Mouse (Mus musculus) liver, embryonic 15.5 days (tissue): Measurements from ENCODE around the gene Spata2. TPM values are rescaled to one million over a fixed set of nuclear protein-coding genes. Genes with fewer than 3 reads are reported as not detected.
A peak's percentile ranks its signal among the peaks of the same experiment; 100 is the strongest.

Source experiments
- ATAC-seq: fragments of 200-750 bp; cut with Nextera tagmentation; 2 replicates; pipeline ENCODE4 v1.8.0; 2017; ENCODE audit warnings: moderate number of reproducible peaks, mild to moderate bottlenecking, moderate library complexity; ENCODE audit not compliant: insufficient read depth
- H3K27ac ChIP-seq: fragments of 300-500 bp; sonication (generic); replicated peaks from 2 replicates; pipeline ENCODE4 v1.5.1; 2015; ENCODE audit warnings: mild to moderate bottlenecking, inconsistent platforms
- H3K27me3 ChIP-seq: fragments of 300-500 bp; sonication (generic); 2 replicates; pipeline ENCODE4 v1.6.1; 2015; ENCODE audit warnings: mild to moderate bottlenecking, inconsistent platforms
- H3K36me3 ChIP-seq: fragments of 300-500 bp; sonication (generic); replicated peaks from 2 replicates; pipeline ENCODE4 v1.6.1; 2015; ENCODE audit warnings: moderate library complexity, mild to moderate bottlenecking, inconsistent platforms
- H3K4me1 ChIP-seq: fragments of 300-500 bp; sonication (generic); replicated peaks from 2 replicates; pipeline ENCODE4 v1.6.1; 2015; ENCODE audit warnings: inconsistent platforms
- H3K4me2 ChIP-seq: fragments of 300-500 bp; sonication (generic); 2 replicates; pipeline ENCODE4 v1.6.1; 2015; ENCODE audit warnings: moderate library complexity, mild to moderate bottlenecking, inconsistent platforms
- H3K4me3 ChIP-seq: fragments of 300-500 bp; sonication (generic); replicated peaks from 2 replicates; pipeline ENCODE4 v1.5.1; 2015; ENCODE audit warnings: mild to moderate bottlenecking, inconsistent platforms
- H3K9ac ChIP-seq: fragments of 300-500 bp; sonication (generic); 2 replicates; pipeline ENCODE4 v1.6.1; 2015; ENCODE audit warnings: moderate library complexity, mild to moderate bottlenecking, inconsistent platforms
- H3K9me3 ChIP-seq: fragments of 300-500 bp; sonication (generic); replicated peaks from 2 replicates; pipeline ENCODE4 v1.6.1; 2016; ENCODE audit warnings: inconsistent platforms
- WGBS: fragments of 180-500 bp; shearing (Covaris S2); methylation state at CpG from one replicate; pipeline ENCODE4 v1.1.7; 2015; ENCODE audit warnings: mixed read lengths; ENCODE audit not compliant: insufficient replicate concordance; 5-methylcytosine and 5-hydroxymethylcytosine counted together
- polyA plus RNA-seq: library from polyadenylated mRNA; unstranded; fragments of >200 nt; fragmentation: Nextera tagmentation; extraction: Ambion mirVana; gene quantifications from 2 replicates; pipeline ENCODE4 v1.2.1, GENCODE M21; 2015

Gene Spata2
- polyA plus RNA-seq, 1 experiment from 2014 or later: 8.1 TPM

DNA sequence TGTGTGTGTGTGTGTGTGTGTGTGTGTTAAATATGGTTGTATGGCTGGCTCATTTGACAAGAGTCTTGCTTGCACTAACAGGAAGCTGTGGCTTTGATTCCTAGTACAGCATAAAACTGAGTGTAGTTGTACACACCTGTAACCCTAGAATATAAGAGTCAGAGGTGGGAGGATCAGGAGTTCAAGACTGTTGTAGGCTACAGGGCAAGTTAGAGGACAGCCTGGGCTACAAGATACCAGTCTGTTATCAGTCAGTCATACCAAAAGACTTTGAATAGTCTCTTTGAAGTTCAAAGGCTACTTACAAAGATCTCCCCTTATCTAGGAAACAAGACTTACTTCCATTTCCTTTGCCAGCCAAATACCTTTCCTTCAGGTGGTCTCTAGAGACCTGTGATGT, 41.2 kb upstream of the Spata2 start:
- H3K27me3 ChIP-seq: peaks cover 50% of the 10 kb centered on the region
- H3K4me3 ChIP-seq: no peak overlapping the region

DNA sequence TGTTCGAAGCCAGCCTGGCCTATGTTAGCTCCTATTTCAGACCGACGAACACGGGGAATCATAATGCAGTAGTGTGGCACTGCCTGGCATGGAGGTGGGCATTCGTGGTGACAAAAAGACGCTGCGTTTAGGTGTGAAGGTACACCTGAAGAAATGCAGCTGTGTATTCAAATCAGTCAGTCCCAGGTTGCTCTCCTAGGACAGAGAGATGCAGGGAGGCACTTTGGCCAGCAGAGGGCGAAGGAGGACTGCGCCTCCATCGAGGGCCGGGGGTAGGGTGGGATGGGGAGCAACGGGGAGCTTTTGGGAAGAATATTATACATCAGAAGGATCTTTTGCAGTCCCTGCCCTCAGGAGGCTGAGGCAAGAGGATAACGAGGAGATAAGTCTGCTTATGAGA, 39.4 kb upstream of the Spata2 start:
- ATAC-seq: no peak
- 16% methylated on average over 13 of the region's 13 CpGs for WGBS
- Histone ChIP-seq H3K27ac (no peak overlapping the region), H3K4me2 (no peak overlapping the region), H3K9me3 (no peaks in the 10 kb centered on the region), H3K4me3 (no peak overlapping the region), H3K4me1 (peaks cover 20% of the 10 kb centered on the region), H3K9ac (no peak overlapping the region), H3K27me3 (peaks cover 33% of the 10 kb centered on the region), H3K36me3 (no peaks in the 10 kb centered on the region)

More for the DNA sequence above, 41.2 kb upstream of the Spata2 start:
- H3K9me3 ChIP-seq: no peaks in the 10 kb centered on the region
- H3K4me1 ChIP-seq: peaks cover 31% of the 10 kb centered on the region
- no peak overlapping the region for H3K9ac ChIP-seq
- H3K27ac ChIP-seq: no peak overlapping the region
- H3K36me3 ChIP-seq: no peaks in the 10 kb centered on the region
- ATAC-seq: no peak
- no peak overlapping the region for H3K4me2 ChIP-seq

DNA sequence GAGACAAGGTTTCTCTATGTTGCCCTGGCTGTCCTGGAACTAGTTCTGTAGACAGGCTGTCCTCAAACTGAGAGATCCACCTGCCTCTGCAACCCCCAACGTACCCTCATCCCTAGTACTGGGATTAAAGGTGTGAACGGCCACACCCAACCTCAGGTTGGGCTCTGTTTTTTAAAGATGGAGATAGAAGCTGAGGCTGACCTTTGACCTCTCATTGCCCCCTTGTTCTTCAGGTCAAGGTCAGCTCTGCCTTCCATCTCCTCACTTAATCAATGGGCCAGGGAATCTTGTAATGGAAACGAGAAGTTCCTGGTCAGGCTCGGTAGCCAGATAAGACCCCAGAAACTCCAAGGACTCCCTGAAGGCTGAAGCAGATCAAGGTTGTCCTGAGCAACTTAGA, 37.8 kb upstream of the Spata2 start:
- WGBS: 67% methylated on average over 4 of the region's 4 CpGs

DNA sequence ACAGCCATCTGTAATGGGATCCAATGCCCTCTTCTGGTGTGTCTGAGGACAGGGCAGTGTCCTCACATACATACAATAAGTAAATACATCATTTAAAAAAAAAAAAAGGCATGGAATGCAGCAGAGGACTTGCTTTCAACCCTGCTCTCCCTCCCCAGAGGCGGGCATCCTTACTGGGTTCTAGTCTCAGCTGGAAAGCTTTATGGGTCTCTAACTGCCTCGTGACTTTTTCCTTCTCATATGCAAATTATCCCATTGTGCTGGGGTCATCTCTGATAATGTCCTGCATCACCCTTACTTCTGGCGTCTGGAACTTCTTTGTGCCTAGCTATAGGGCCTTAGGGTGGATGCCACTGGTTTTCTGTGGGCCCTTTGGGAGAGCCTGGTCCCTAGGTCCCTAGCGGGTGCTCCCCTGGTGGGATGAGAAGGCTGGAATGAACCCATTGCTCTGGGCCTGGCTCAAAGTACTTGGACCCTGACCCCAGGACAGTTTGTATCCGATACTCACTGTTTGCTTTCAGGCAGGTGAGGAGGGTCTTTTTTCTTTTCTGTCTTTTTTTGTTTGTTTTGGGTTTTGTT, 37.3 kb upstream of the Spata2 start:
- no peak overlapping the region for H3K9ac ChIP-seq
- no peaks in the 10 kb centered on the region for H3K36me3 ChIP-seq
- no peak for ATAC-seq
- WGBS: 47% methylated on average over 5 of the region's 5 CpGs
- H3K4me1 ChIP-seq: 0 out of 2 replicates have a peak, but pooled peaks cover 7% of the 10 kb centered on the region
- no peak overlapping the region for H3K4me2 ChIP-seq
- no peak overlapping the region for H3K4me3 ChIP-seq
- no peak overlapping the region for H3K27ac ChIP-seq
- peaks cover 13% of the 10 kb centered on the region for H3K27me3 ChIP-seq
- no peaks in the 10 kb centered on the region for H3K9me3 ChIP-seq

More for the DNA sequence above, 37.8 kb upstream of the Spata2 start:
- no peak overlapping the region for H3K27ac ChIP-seq
- no peaks in the 10 kb centered on the region for H3K36me3 ChIP-seq
- H3K9me3 ChIP-seq: no peaks in the 10 kb centered on the region
- ATAC-seq: no peak
- 0 out of 2 replicates have a peak, but pooled peaks cover 7% of the 10 kb centered on the region for H3K4me1 ChIP-seq
- peaks cover 18% of the 10 kb centered on the region for H3K27me3 ChIP-seq
- H3K9ac ChIP-seq: no peak overlapping the region
- H3K4me2 ChIP-seq: no peak overlapping the region
- no peak overlapping the region for H3K4me3 ChIP-seq

DNA sequence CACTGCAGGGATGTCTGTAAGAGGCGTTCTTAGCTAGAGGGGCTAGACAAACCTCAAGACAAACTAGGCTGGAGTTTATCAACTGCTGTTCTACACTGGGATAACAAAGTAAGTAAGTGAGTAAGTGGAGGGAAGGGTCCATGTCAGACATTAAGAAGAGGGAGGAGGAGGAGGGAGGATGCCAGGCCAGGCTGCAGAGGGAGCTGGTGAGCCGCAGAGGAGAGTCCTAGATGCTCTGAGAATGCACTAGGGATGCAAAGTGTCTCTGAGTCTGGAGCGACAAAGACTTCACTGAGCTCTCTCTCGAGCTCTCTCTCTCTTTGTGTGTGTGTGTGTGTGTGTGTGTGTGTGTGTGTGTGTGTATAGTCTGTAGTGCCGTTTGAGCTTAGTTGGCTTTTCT, 35.6 kb upstream of the Spata2 start:
- ATAC-seq: no peak
- H3K9me3 ChIP-seq: no peaks in the 10 kb centered on the region
- H3K27me3 ChIP-seq: peaks cover 7% of the 10 kb centered on the region; the same call in 1 of the 2 replicates
- H3K9ac ChIP-seq: no peak overlapping the region
- no peaks in the 10 kb centered on the region for H3K36me3 ChIP-seq
- 12% methylated on average over 5 of the region's 5 CpGs for WGBS
- H3K4me2 ChIP-seq: no peak overlapping the region
- H3K4me1 ChIP-seq: 0 out of 2 replicates have a peak, but pooled peaks cover 7% of the 10 kb centered on the region
- H3K27ac ChIP-seq: no peak overlapping the region
- H3K4me3 ChIP-seq: no peak overlapping the region

DNA sequence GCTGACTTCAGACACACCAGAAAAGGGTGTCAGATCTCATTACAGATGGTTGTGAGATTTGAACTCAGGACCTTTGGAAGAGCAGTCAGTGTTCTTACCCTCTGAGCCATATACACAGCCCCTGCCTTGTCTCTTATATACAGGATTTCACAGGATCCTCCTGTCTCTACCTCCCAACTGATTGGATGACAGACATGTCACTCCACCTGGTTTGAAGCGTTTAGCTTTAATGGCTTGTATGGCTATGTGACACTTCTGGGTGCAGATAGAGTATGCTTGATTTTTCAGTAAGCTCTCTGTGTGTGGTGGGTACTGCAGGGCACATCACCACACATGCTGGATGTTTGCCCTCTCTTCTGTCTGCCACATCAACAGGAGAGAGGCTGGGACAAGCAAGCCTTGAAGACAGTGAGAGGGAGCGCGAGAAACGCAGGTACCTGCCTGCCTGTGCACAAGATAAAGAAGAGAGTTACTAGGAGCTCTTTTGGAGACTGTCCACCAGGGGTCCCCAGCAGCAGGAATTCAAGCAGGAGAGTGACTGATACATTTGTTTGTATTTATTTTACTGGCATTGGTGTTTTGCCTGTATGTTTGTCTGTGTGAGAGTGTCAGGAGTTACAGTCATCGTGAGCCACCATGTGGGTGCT, 27.0 kb upstream of the Spata2 start:
- no peak overlapping the region for H3K27ac ChIP-seq
- peaks cover 35% of the 10 kb centered on the region for H3K36me3 ChIP-seq
- no peaks in the 10 kb centered on the region for H3K27me3 ChIP-seq
- ATAC-seq: no peak
- no peak overlapping the region for H3K9ac ChIP-seq
- H3K4me1 ChIP-seq: no peaks in the 10 kb centered on the region
- no peak overlapping the region for H3K4me2 ChIP-seq
- H3K4me3 ChIP-seq: no peak overlapping the region
- H3K9me3 ChIP-seq: no peaks in the 10 kb centered on the region
- WGBS: 58% methylated on average over 5 of the region's 5 CpGs

DNA sequence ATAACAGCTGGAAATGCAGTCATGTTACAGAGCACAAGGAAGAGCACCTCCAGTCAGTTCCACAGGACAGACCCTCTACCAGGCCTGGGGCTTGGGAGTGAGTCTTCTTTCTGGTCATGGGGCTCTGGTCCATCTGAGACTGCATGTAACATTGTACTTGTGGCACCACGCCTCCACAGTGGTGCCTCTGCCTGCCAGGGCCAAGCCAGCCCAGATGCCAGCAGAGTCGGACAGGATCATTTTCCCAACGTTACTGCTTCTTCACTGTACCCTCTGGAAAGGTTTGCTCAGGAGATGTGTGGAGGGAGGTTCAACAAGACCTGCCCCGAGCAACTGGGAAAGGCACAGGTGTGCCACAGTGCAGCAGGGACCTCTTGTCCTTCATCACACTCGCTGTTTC, 23.0 kb upstream of the Spata2 start:
- ATAC-seq: no peak
- WGBS: 74% methylated on average over 5 of the region's 5 CpGs
- Histone ChIP-seq H3K9ac (no peak overlapping the region), H3K4me1 (peaks cover 3% of the 10 kb centered on the region), H3K36me3 (peaks cover 74% of the 10 kb centered on the region), H3K27me3 (no peaks in the 10 kb centered on the region), H3K4me2 (no peak overlapping the region), H3K4me3 (no peak overlapping the region), H3K27ac (no peak overlapping the region), H3K9me3 (no peaks in the 10 kb centered on the region)

DNA sequence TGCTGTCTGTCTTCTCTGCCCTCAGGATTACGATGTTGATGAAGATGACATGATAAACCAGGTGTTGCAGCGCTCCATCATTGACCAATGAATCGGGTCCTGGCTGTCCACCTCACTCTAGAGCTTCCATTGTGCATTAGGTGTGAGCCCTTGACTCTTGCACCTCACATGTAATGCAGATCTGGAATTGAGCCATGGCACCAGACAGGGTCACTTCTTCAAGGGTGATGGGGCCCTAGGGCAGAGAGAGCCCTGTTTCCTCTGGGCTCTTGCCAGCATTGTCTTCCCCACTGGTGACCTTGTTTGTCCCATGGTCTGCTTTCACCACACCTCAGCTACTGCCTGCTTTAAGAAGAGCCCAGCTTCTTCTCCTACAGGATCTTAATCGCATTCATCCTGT, 22.0 kb upstream of the Spata2 start:
- no peaks in the 10 kb centered on the region for H3K27me3 ChIP-seq
- H3K4me1 ChIP-seq: peaks cover 11% of the 10 kb centered on the region
- H3K9me3 ChIP-seq: no peaks in the 10 kb centered on the region
- no peak overlapping the region for H3K4me2 ChIP-seq
- no peak overlapping the region for H3K9ac ChIP-seq
- peaks cover 75% of the 10 kb centered on the region for H3K36me3 ChIP-seq
- no peak for ATAC-seq
- no peak overlapping the region for H3K4me3 ChIP-seq
- WGBS: 83% methylated on average over 4 of the region's 4 CpGs
- H3K27ac ChIP-seq: no peak overlapping the region

DNA sequence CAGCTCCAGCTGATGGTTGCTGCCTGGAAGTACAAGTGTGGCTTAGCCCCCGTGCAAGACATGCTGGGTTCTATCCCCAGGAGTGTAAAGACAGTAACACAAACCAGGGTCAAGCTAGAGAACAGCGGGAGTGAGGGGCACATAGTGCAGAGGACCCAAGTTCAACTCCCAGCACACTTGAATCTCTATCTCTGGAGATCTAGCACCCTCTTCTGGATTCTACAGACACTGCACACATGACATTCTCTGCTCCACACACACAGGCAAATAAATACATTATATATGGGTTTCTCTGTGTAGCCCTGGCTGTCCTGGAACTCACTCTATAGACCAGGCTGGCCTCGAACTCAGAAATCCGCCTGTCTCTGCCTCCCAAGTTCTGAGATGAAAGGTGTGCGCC, 20.3 kb upstream of the Spata2 start:
- Histone ChIP-seq H3K9me3 (no peaks in the 10 kb centered on the region), H3K4me1 (peaks cover 15% of the 10 kb centered on the region), H3K27me3 (no peaks in the 10 kb centered on the region), H3K4me3 (no peak overlapping the region), H3K4me2 (no peak overlapping the region), H3K9ac (no peak overlapping the region), H3K36me3 (peaks cover 89% of the 10 kb centered on the region), H3K27ac (no peak overlapping the region)
- ATAC-seq: no peak
- WGBS: 67% methylated on average over 5 of the region's 5 CpGs

DNA sequence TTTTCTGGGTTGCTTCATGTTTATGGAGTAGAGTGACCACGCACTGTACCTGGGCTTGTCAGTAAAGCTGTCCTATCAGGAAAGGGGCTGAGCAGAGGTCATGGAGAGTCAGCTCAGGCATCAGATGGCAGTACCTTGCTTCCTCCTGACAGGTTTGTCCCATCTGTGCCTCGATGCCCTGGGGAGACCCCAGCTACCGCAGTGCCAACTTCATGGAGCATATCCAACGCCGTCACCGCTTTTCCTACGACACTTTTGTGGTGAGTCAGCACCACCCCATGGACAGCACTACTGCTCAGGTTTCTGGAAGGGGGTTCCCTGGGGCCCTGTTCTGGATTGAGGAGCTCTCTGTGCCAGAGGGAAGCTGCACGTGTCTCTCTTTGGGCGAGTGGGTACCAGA, 19.7 kb upstream of the Spata2 start:
- Histone ChIP-seq H3K27me3 (no peaks in the 10 kb centered on the region), H3K9ac (no peak overlapping the region), H3K4me3 (no peak overlapping the region), H3K36me3 (peaks cover 89% of the 10 kb centered on the region), H3K9me3 (no peaks in the 10 kb centered on the region), H3K4me2 (no peak overlapping the region), H3K4me1 (peaks cover 15% of the 10 kb centered on the region), H3K27ac (no peak overlapping the region)
- ATAC-seq: no peak
- WGBS: 92% methylated on average over 9 of the region's 9 CpGs

DNA sequence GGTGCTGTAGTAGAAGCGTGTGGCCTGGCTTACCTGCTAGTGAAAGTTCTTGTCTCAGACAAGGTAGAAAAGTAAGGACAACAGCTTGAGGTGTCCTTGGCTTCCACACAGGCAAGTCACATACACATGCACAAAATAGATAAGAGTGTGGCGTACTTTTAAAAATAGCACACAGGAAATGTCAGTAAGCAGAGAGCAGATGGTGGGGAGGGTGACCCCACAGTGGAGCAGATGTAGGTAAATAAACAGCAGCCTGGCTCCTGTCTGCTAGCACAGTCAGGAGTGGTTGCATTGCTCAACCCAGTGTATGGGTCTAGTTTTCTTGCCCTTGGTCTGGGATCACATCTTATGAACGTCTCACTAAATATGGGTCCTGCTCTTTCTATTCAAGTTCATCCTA, 17.8 kb upstream of the Spata2 start:
- 0 out of 2 replicates have a peak overlapping the region, but pooled peaks have one; percentile 3 for H3K4me2 ChIP-seq
- peaks cover 33% of the 10 kb centered on the region for H3K4me1 ChIP-seq
- H3K9ac ChIP-seq: no peak overlapping the region
- H3K36me3 ChIP-seq: peaks cover 81% of the 10 kb centered on the region
- WGBS: 18% methylated on average over 3 of the region's 3 CpGs
- H3K27me3 ChIP-seq: no peaks in the 10 kb centered on the region
- H3K4me3 ChIP-seq: no peak overlapping the region
- ATAC-seq: peak; percentile 53
- no peaks in the 10 kb centered on the region for H3K9me3 ChIP-seq
- peak overlapping the region; percentile 38 for H3K27ac ChIP-seq

DNA sequence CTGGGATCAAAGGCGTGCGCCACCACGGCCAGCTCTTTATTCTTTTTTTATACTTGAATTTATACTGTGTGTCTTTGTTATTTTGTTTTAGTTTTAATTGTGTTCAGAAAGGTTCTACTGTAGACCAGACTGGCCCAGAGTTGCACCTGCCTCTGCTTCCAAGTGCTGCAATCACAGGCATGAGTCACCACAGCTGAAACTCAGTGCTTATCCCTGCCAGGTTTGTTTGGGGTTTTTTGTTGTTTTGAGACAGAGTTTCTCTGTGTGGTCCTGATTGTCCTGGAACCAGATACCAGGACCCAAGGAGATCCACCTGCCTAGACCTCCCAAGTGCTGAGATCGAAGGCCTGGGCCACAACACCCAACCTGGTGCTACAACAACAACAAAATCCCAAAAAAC, 15.9 kb upstream of the Spata2 start:
- Histone ChIP-seq H3K9me3 (no peaks in the 10 kb centered on the region), H3K27ac (no peak overlapping the region), H3K4me1 (peaks cover 50% of the 10 kb centered on the region), H3K4me2 (no peak overlapping the region), H3K9ac (no peak overlapping the region), H3K36me3 (peaks cover 63% of the 10 kb centered on the region), H3K4me3 (no peak overlapping the region), H3K27me3 (no peaks in the 10 kb centered on the region)
- no peak for ATAC-seq
- 90% methylated on average over 4 of the region's 4 CpGs for WGBS
